In genomic region chr6:58546816-58547215, GRCm38 (mm10) we compare ENCODE assay signal across 9 mouse cellular contexts. TPM values are rescaled to one million over a fixed set of nuclear protein-coding genes. Genes with fewer than 3 reads are reported as not detected.
A peak's percentile ranks its signal among the peaks of the same experiment; 100 is the strongest.
DNase-seq lines count a peak whose midpoint lies in the region; ATAC-seq and TF ChIP-seq lines count a peak whose summit lies in the region.
"Had no signal": no experiment of that assay in that cellular context is flagged by ENCODE, and none has a peak within 500 bp of the region (broad histone marks: within the 10 kb centered on the region; RNA-seq: fewer than 3 reads in every experiment).

No protein-coding gene starts in this region.

- 5% methylated on average over 4 of the region's 4 CpGs for WGBS in hindbrain, embryonic 11.5 days
- 8% methylated on average over 4 of the region's 4 CpGs for WGBS in hindbrain, embryonic 13.5 days
- 7% methylated on average over 4 of the region's 4 CpGs for WGBS in midbrain, postnatal 0 days

- H3K36me3 ChIP-seq in hindbrain, embryonic 11.5 days (ENCODE audit: control insufficient read depth, insufficient read depth, low read length) = no peaks in the 10 kb centered on the region
- no peaks in the 10 kb centered on the region for H3K36me3 ChIP-seq in hindbrain, embryonic 13.5 days
- H3K36me3 ChIP-seq in ES-Bruce4 (ENCODE audit: control insufficient read depth, insufficient read depth, low read length, poor library complexity, severe bottlenecking) = no peaks in the 10 kb centered on the region
- H3K36me3 ChIP-seq in midbrain, postnatal 0 days (ENCODE audit: insufficient read depth, low read length) = no peaks in the 10 kb centered on the region
- H3K36me3 ChIP-seq: neural tube, embryonic 13.5 days had no signal

- H3K4me2 ChIP-seq in hindbrain, embryonic 11.5 days (replicated peaks; ENCODE audit: low read depth, low read length) = no peak overlapping the region
- H3K4me2 ChIP-seq in hindbrain, embryonic 13.5 days = no peak overlapping the region
- no peak overlapping the region for H3K4me2 ChIP-seq in midbrain, postnatal 0 days (ENCODE audit: low read depth, low read length, poor library complexity, severe bottlenecking)
- H3K4me2 ChIP-seq: neural tube, embryonic 13.5 days had no signal

- H3K4me3 ChIP-seq in hindbrain, embryonic 11.5 days (ENCODE audit: low read depth, low read length) = no peak overlapping the region
- H3K4me3 ChIP-seq in hindbrain, embryonic 13.5 days = no peak overlapping the region
- no peak overlapping the region for H3K4me3 ChIP-seq in ES-Bruce4 (ENCODE audit: low read depth, low read length)
- H3K4me3 ChIP-seq in midbrain, postnatal 0 days (ENCODE audit: low read depth, low read length) = no peak overlapping the region
- H3K4me3 ChIP-seq: neural tube, embryonic 13.5 days had no signal

- H3K9ac ChIP-seq in hindbrain, embryonic 11.5 days (ENCODE audit: low read depth, low read length) = no peak overlapping the region
- H3K9ac ChIP-seq in hindbrain, embryonic 13.5 days = no peak overlapping the region
- no peak overlapping the region for H3K9ac ChIP-seq in ES-Bruce4 (ENCODE audit: low read depth, poor library complexity, severe bottlenecking)
- no peak overlapping the region for H3K9ac ChIP-seq in midbrain, postnatal 0 days (replicated peaks; ENCODE audit: low read length, poor library complexity, severe bottlenecking)
- H3K9ac ChIP-seq: neural tube, embryonic 13.5 days had no signal

- DNase-seq in hindbrain, embryonic 11.5 days (ENCODE audit: low spot score) = peak; percentile 71
- peak; percentile 84 for DNase-seq in brain, embryonic 14.5 days (ENCODE audit: low read depth)
- DNase-seq in forelimb bud, embryonic 11.5 days (ENCODE audit: low read depth, low spot score) = peak; percentile 74
- DNase-seq in layer of hippocampus, adult 9-10 months (ENCODE audit: low spot score) = peak; percentile 41
- peak; percentile 78 for DNase-seq in midbrain, postnatal 0 days (ENCODE audit: low spot score)
- peak; percentile 18 to 31 for DNase-seq in urinary bladder, postnatal 36 days (ENCODE audit: low spot score in 2 of 2)

- H3K27ac ChIP-seq in hindbrain, embryonic 11.5 days (ENCODE audit: low read depth, low read length) = no peak overlapping the region
- no peak overlapping the region for H3K27ac ChIP-seq in hindbrain, embryonic 13.5 days
- H3K27ac ChIP-seq in ES-Bruce4 (ENCODE audit: insufficient read depth, low read length) = no peak overlapping the region
- no peak overlapping the region for H3K27ac ChIP-seq in midbrain, postnatal 0 days (ENCODE audit: low read depth, low read length)
- H3K27ac ChIP-seq: neural tube, embryonic 13.5 days had no signal

- no peak for ATAC-seq in hindbrain, embryonic 11.5 days (ENCODE audit: low FRiP score)
- ATAC-seq in hindbrain, embryonic 13.5 days (ENCODE audit: low FRiP score) = no peak
- no peak for ATAC-seq in midbrain, postnatal 0 days (ENCODE audit: low FRiP score)

- no peak for TF ChIP-seq EP300 in ES-Bruce4 (IDR thresholded peaks at IDR 0.05; ENCODE audit: insufficient read depth, low read depth, low read length)

- H3K9me3 ChIP-seq in hindbrain, embryonic 11.5 days (ENCODE audit: control insufficient read depth, low read length) = no peaks in the 10 kb centered on the region
- H3K9me3 ChIP-seq in hindbrain, embryonic 13.5 days = no peaks in the 10 kb centered on the region
- H3K9me3 ChIP-seq in ES-Bruce4 (replicated peaks; ENCODE audit: control insufficient read depth, insufficient read depth, low read length, poor library complexity, severe bottlenecking) = no peaks in the 10 kb centered on the region
- no peaks in the 10 kb centered on the region for H3K9me3 ChIP-seq in midbrain, postnatal 0 days (ENCODE audit: low read length)
- H3K9me3 ChIP-seq: neural tube, embryonic 13.5 days had no signal

- H3K4me1 ChIP-seq in hindbrain, embryonic 11.5 days (replicated peaks; ENCODE audit: control insufficient read depth, insufficient read depth, low read length) = no peaks in the 10 kb centered on the region
- no peaks in the 10 kb centered on the region for H3K4me1 ChIP-seq in hindbrain, embryonic 13.5 days (replicated peaks)
- H3K4me1 ChIP-seq in ES-Bruce4 (ENCODE audit: control insufficient read depth, insufficient read depth, low read length) = no peaks in the 10 kb centered on the region
- no peaks in the 10 kb centered on the region for H3K4me1 ChIP-seq in midbrain, postnatal 0 days (ENCODE audit: insufficient read depth, low read length)
- H3K4me1 ChIP-seq: neural tube, embryonic 13.5 days had no signal

- peak; percentile 30 for TF ChIP-seq CTCF in ES-Bruce4 (IDR thresholded peaks at IDR 0.05; ENCODE audit: low read depth, low read length)
- peak; percentile 77 for TF ChIP-seq CTCF in brain, embryonic 14.5 days (IDR thresholded peaks at IDR 0.05; ENCODE audit: borderline replicate concordance, extremely low read depth, insufficient read depth, insufficient read length)
- TF ChIP-seq CTCF in midbrain, postnatal 0 days (IDR thresholded peaks at IDR 0.05) = peak; percentile 88

- no peak for TF ChIP-seq POLR2A in ES-Bruce4 (IDR thresholded peaks at IDR 0.05; ENCODE audit: insufficient read depth, low read length)
- no peak for TF ChIP-seq POLR2A in brain, embryonic 14.5 days (IDR thresholded peaks at IDR 0.05; ENCODE audit: borderline replicate concordance, extremely low read depth, insufficient read depth, insufficient read length, poor library complexity, severe bottlenecking)

- no peaks in the 10 kb centered on the region for H3K27me3 ChIP-seq in hindbrain, embryonic 11.5 days (ENCODE audit: control insufficient read depth, insufficient read depth, low read length)
- H3K27me3 ChIP-seq in hindbrain, embryonic 13.5 days = no peaks in the 10 kb centered on the region
- no peaks in the 10 kb centered on the region for H3K27me3 ChIP-seq in ES-Bruce4 (ENCODE audit: control insufficient read depth, insufficient read depth, low read length, poor library complexity, severe bottlenecking)
- no peaks in the 10 kb centered on the region for H3K27me3 ChIP-seq in midbrain, postnatal 0 days (ENCODE audit: insufficient read depth, low read length)
- H3K27me3 ChIP-seq: neural tube, embryonic 13.5 days had no signal

RNA-seq across cellular contexts. Expression of gene Abcg2, which starts 37.5 kb away (rescaled TPM):
- polyA plus RNA-seq in hindbrain, embryonic 11.5 days (2014; fragmentation: Nextera tagmentation; extraction: Ambion mirVana) = 41.8 and 46.7 TPM in 2 replicates
- polyA plus RNA-seq in hindbrain, embryonic 13.5 days (2015; fragmentation: Nextera tagmentation; extraction: Ambion mirVana) = 40.6 and 41.5 TPM in 2 replicates
- 62.7 and 71.8 TPM in 2 replicates for polyA plus RNA-seq in ES-Bruce4 (2011; ENCODE audit: insufficient read depth, insufficient read length, low read depth, missing spikeins)
- polyA plus RNA-seq in brain, embryonic 14.5 days (2012; rRNA removed) = 20.5 and 22.1 TPM in 2 replicates
- total RNA-seq in midbrain, postnatal 0 days (2014; rRNA removed) = 25.2 and 27.4 TPM in 2 replicates
- polyA plus RNA-seq in midbrain, postnatal 0 days (2015; fragmentation: Nextera tagmentation; extraction: Ambion mirVana) = 28.6 and 29.0 TPM in 2 replicates

Comparison
In these comparisons a context has a peak if more than half of its experiments do, and no peak if none do; other contexts are left out.
1. DNase-seq: peak in every context shown above with its lines; median percentile 84 in brain, embryonic 14.5 days; 78 in midbrain, postnatal 0 days; 74 in forelimb bud, embryonic 11.5 days; 71 in hindbrain, embryonic 11.5 days; 41 in layer of hippocampus, adult 9-10 months; 24 in urinary bladder, postnatal 36 days.
2. CTCF ChIP-seq: peak in every context shown above with its lines; median percentile 88 in midbrain, postnatal 0 days; 77 in brain, embryonic 14.5 days; 30 in ES-Bruce4.